Mouse (Mus musculus) embryonic facial prominence, embryonic 10.5 days (tissue): Measurements from ENCODE around the gene Sbf2. TPM values are rescaled to one million over a fixed set of nuclear protein-coding genes. Genes with fewer than 3 reads are reported as not detected.

Experiments
- DNase-seq: peaks from one replicate; pipeline ENCODE4 v3.0.0-alpha.2; 2017; ENCODE audit warnings: low spot score
- H3K27ac ChIP-seq: fragments of 300-500 bp; sonication (generic); replicated peaks from 2 replicates; pipeline ENCODE4 v1.5.1; 2016; ENCODE audit warnings: mild to moderate bottlenecking
- H3K27me3 ChIP-seq: fragments of 300-500 bp; sonication (generic); replicated peaks from 2 replicates; pipeline ENCODE4 v1.6.1; 2016; ENCODE audit warnings: low read depth, mild to moderate bottlenecking; ENCODE audit not compliant: poor library complexity, severe bottlenecking
- H3K36me3 ChIP-seq: fragments of 300-500 bp; sonication (generic); replicated peaks from 2 replicates; pipeline ENCODE4 v1.6.1; 2016; ENCODE audit warnings: mild to moderate bottlenecking, moderate library complexity
- H3K4me1 ChIP-seq: fragments of 300-500 bp; sonication (generic); 2 replicates; pipeline ENCODE4 v1.6.1; 2016
- H3K4me3 ChIP-seq: fragments of 300-500 bp; sonication (generic); 2 replicates; pipeline ENCODE4 v1.5.1; 2016; ENCODE audit warnings: mild to moderate bottlenecking, moderate library complexity
- H3K9me3 ChIP-seq: fragments of 300-500 bp; sonication (generic); 2 replicates; pipeline ENCODE4 v1.6.1; 2016; ENCODE audit warnings: mild to moderate bottlenecking
- WGBS: fragments of 180-500 bp; shearing (Covaris S2); methylation state at CpG from one replicate; pipeline ENCODE4 v1.1.7; 2016; 5-methylcytosine and 5-hydroxymethylcytosine counted together
- polyA plus RNA-seq: library from polyadenylated mRNA; unstranded; fragments of >200 nt; fragmentation: Nextera tagmentation; extraction: Ambion mirVana; gene quantifications from 2 replicates; pipeline ENCODE4 v1.2.1, GENCODE M21; 2016

Gene Sbf2
- polyA plus RNA-seq, 1 experiment from 2014 or later: 27.8 TPM

DNA sequence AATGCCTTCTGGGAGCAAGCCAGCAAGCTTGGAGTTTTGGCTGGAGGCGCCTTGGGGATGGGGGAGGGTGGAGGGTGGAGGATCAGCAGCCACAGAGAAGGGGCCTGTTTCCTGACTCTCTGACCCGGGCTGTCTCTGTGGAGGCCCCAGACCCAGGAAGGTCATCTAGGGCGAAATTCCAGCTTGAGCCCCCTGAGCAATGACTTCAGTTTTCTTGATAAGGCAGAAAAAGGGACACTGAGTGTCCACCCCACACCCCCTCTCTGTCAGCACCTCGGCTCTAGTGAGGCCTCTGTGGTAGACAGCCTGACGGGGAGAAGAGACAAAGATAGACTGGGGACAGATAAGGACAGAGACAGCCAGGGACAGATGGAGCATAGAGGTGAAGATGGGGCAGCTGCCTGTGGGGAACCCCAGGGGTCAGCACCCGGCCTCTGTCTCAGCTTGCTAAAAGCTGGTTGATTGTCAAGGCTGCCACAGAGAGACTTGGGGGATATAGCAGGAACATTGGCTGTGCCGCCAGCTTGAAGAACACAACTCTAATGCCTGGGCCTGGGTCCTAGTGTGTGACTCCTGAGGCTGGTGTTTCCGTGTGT lies 327.1 kb downstream of the Sbf2 start:
- Histone ChIP-seq H3K27me3 (no peaks in the 10 kb centered on the region), H3K9me3 (no peaks in the 10 kb centered on the region), H3K27ac (peak overlapping the region; percentile 21; the same call in 1 of the 2 replicates), H3K4me1 (peaks cover 22% of the 10 kb centered on the region), H3K36me3 (peaks cover 3% of the 10 kb centered on the region), H3K4me3 (no peak overlapping the region)
- no peak for DNase-seq
- 39% methylated on average over 8 of the region's 8 CpGs for WGBS

- Histone ChIP-seq H3K9me3 (no peaks in the 10 kb centered on the region), H3K4me3 (no peak overlapping the region), H3K27ac (peak overlapping the region; percentile 21; the same call in 1 of the 2 replicates), H3K4me1 (peaks cover 22% of the 10 kb centered on the region), H3K36me3 (peaks cover 10% of the 10 kb centered on the region), H3K27me3 (no peaks in the 10 kb centered on the region)
- 7% methylated on average over 12 of the region's 12 CpGs for WGBS
- peak; percentile 89 for DNase-seq
Measured at GRCm38 (mm10) chr7:110286838-110287475, 327.8 kb downstream of the Sbf2 start.

DNA sequence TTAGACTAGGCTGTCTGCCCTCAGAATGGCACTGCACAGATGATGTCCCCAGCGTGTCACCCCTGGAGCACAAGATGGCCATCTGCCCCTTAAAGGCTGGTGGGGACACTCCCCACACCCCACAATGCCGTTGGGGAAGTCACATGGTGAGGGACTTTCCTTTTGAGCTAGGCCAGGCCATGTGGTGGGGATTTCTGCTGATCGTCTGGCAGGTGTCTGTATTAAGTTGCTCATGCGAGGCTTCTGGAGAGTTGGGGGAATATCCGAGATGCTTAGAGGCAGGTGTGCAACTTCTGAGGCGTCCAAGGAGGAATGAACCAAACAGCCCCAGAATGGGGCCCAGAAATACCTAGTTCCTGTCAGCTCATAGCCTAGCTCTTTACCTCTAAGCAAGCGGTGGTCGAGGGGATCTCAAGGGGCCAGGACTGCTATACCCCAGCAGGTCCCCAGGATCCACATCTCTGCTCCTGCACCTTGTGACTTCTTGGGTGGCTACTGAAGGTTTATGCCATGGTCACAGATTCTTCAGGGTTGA lies 328.5 kb downstream of the Sbf2 start:
- no peak for DNase-seq
- 83% methylated on average over 8 of the region's 8 CpGs for WGBS
- H3K27me3 ChIP-seq: no peaks in the 10 kb centered on the region
- H3K36me3 ChIP-seq: peaks cover 16% of the 10 kb centered on the region
- H3K9me3 ChIP-seq: no peaks in the 10 kb centered on the region
- no peak overlapping the region for H3K4me3 ChIP-seq
- no peak overlapping the region for H3K27ac ChIP-seq
- H3K4me1 ChIP-seq: peaks cover 22% of the 10 kb centered on the region

GRCm38 (mm10) chr7:110285849-110286151 lies 328.9 kb downstream of the Sbf2 start:
- H3K36me3 ChIP-seq: peaks cover 21% of the 10 kb centered on the region
- no peaks in the 10 kb centered on the region for H3K9me3 ChIP-seq
- H3K27ac ChIP-seq: no peak overlapping the region
- no peak overlapping the region for H3K4me3 ChIP-seq
- no peak for DNase-seq
- peaks cover 22% of the 10 kb centered on the region for H3K4me1 ChIP-seq
- 83% methylated on average over 3 of the region's 3 CpGs for WGBS
- no peaks in the 10 kb centered on the region for H3K27me3 ChIP-seq

GRCm38 (mm10) chr7:110285076-110285848 lies 329.5 kb downstream of the Sbf2 start:
- H3K9me3 ChIP-seq: no peaks in the 10 kb centered on the region
- WGBS: 93% methylated on average over 12 of the region's 12 CpGs
- no peak for DNase-seq
- H3K4me3 ChIP-seq: no peak overlapping the region
- no peak overlapping the region for H3K27ac ChIP-seq
- peaks cover 22% of the 10 kb centered on the region for H3K4me1 ChIP-seq
- H3K27me3 ChIP-seq: no peaks in the 10 kb centered on the region
- peaks cover 25% of the 10 kb centered on the region for H3K36me3 ChIP-seq

DNA sequence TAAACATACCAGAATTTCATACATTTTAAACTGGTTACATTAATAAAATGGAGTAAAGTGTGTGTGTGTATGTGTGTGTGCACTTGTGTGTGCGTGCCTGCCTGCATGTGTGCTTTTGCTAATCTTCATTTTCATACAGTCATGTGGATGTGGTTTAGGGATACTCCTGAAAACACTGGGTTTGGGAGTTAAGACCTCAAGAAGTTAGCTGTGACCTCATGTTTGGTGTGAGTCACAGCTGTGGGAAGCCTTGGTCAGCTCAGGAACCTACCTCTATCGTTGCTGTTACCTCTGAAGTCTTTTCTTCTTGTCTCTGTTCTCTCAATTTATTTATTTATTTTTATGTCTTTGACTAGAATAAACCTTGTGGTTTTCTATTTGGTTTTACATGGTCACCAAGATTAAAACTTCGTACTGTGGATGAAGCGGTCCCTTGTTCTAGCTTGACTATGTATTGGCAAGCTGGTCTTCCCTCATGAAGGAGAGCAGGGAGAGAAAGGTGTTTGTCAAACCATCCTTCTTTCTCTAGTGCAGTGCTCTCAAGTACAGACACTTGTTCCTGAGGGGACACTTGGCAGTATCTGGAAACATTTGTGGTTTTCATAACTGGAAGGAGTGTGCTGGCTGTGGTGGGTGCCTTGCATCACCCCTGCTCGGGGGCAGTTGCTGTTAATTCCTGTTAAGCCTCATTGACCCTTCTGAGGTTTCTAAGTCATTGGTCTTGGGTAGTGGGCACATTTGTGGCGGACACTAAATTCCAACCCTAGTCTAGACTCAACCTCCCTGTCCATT lies 331.0 kb downstream of the Sbf2 start:
- H3K4me1 ChIP-seq: peaks cover 16% of the 10 kb centered on the region
- no peak overlapping the region for H3K27ac ChIP-seq
- peaks cover 41% of the 10 kb centered on the region for H3K36me3 ChIP-seq
- no peak overlapping the region for H3K4me3 ChIP-seq
- no peaks in the 10 kb centered on the region for H3K27me3 ChIP-seq
- no peak for DNase-seq
- H3K9me3 ChIP-seq: no peaks in the 10 kb centered on the region
- WGBS: 94% methylated on average over 6 of the region's 6 CpGs

DNA sequence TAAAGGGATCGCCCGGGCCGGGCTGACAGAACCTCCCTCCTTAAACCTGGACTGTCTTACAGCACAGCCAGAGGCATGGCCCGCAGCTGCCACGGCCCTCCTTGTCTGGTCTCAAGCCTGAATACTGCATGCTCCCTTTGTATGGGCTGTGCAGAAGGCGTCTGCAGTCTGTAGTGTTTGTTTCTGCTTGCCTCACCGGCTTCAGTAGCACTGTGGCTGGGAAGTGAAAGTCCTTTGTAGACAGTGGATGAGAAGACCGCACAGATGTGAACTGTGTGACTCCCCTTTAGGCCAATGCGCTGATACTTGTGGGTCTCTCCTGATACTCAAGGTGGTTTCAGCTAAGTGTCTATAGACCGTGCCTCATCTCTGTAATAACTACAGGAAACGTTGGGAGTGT lies 331.9 kb downstream of the Sbf2 start:
- Histone ChIP-seq H3K4me3 (no peak overlapping the region), H3K27me3 (no peaks in the 10 kb centered on the region), H3K4me1 (peaks cover 9% of the 10 kb centered on the region), H3K36me3 (peaks cover 49% of the 10 kb centered on the region), H3K9me3 (no peaks in the 10 kb centered on the region), H3K27ac (no peak overlapping the region)
- no peak for DNase-seq
- WGBS: 87% methylated on average over 11 of the region's 11 CpGs

DNA sequence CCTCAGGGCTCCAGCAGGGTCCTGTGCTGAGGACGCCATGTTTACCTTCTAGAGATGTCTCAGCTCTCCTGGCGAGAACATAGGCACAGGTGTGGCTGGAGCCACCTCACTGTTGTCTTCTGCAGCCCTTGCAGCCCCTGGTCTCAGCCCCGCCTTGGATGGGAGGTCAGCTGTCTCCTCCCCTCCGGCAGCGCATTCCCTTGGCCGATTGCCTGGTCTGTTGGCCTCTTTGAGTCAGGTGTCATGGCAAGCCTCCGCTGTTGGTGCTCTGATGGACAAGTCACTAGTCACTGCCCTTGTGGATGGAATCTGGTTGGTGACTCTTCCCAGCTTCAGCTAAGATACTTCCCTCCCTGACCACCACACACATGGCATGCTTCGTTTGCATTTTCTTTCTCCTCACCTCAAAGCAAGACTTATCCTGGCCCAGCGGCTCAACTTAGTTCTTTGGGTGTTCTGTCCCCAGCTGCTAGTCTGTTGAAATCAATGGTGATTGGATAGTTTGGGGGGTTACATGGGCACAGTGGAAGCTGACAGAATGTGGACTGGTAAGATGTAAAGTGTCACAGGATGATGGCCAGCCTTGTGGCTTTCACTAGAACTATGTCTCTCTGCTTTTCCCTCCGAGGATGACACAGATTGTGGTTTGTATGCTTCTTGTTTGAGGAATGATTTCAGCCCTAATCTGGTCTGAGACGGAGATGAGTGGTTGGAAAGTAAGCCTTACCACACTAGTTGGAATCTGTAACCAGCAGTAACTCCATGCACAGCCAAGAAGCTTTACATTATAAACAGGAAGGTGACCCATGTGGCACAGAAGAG lies 333.1 kb downstream of the Sbf2 start:
- Histone ChIP-seq H3K4me3 (no peak overlapping the region), H3K27me3 (no peaks in the 10 kb centered on the region), H3K4me1 (no peaks in the 10 kb centered on the region), H3K36me3 (peaks cover 59% of the 10 kb centered on the region), H3K27ac (no peak overlapping the region), H3K9me3 (no peaks in the 10 kb centered on the region)
- DNase-seq: no peak
- 89% methylated on average over 11 of the region's 11 CpGs for WGBS

DNA sequence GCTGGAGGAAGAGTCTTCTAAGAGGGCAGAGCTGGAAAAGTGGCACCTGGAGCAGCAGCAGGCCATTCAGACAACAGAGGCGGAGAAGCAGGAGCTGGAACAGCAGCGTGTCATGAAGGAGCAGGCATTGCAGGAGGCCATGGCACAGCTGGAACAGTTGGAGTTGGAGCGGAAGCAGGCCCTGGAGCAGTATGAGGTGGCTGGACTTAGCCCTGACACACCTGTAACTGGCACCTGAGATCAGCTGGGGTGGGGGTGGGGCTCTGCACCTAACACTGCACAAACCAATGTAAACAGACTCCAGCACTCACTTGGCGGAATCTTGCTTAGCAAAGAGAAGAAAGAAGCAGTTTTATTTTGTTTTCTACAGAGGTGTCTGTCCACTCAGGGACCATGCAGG lies 335.5 kb downstream of the Sbf2 start:
- Histone ChIP-seq H3K4me1 (no peaks in the 10 kb centered on the region), H3K4me3 (no peak overlapping the region)

DNA sequence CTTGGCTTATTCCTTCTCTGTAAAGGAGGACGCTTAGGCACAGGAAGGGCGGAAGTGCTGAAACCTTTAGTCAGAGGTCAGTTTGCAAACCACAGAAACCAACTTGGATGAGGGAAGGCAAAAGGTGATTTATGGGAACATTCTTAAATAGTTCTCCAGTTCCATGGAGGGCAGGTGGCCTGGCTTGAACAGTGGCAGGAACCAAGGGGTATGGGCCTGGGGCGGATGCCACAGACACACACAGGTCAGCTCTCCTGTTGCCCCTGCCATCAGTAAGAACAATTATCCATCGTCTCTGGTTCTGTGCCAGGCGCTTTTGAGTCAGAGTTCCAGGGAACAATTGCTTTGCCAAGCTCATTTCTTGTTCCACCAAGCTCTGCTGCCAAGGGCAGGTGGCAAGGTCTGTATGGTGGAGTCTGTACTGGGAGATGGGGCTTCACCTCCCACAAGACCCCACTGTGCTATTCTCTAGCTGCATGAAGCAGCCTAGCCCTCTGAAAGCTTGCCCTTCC lies 336.9 kb downstream of the Sbf2 start:
- H3K27ac ChIP-seq: no peak overlapping the region
- H3K4me3 ChIP-seq: no peak overlapping the region
- H3K4me1 ChIP-seq: no peaks in the 10 kb centered on the region
- DNase-seq: no peak
- no peaks in the 10 kb centered on the region for H3K27me3 ChIP-seq
- H3K9me3 ChIP-seq: no peaks in the 10 kb centered on the region
- H3K36me3 ChIP-seq: peaks cover 93% of the 10 kb centered on the region
- 89% methylated on average over 5 of the region's 5 CpGs for WGBS

More for the DNA sequence above, 335.5 kb downstream of the Sbf2 start:
- Histone ChIP-seq H3K9me3 (no peaks in the 10 kb centered on the region), H3K27me3 (no peaks in the 10 kb centered on the region), H3K27ac (no peak overlapping the region), H3K36me3 (peaks cover 83% of the 10 kb centered on the region)
- 93% methylated on average over 4 of the region's 4 CpGs for WGBS
- no peak for DNase-seq

- Histone ChIP-seq H3K27me3 (no peaks in the 10 kb centered on the region), H3K36me3 (peaks cover 71% of the 10 kb centered on the region), H3K4me3 (no peak overlapping the region), H3K4me1 (peaks cover 10% of the 10 kb centered on the region; the same call in 1 of the 2 replicates), H3K27ac (peak overlapping the region; percentile 44; the same call in 1 of the 2 replicates), H3K9me3 (no peaks in the 10 kb centered on the region)
- DNase-seq: no peak
- 60% methylated on average over 4 of the region's 4 CpGs for WGBS
Measured at GRCm38 (mm10) chr7:110272434-110272833, 342.3 kb downstream of the Sbf2 start.
